Mouse (Mus musculus): ENCODE results near the gene Cap1.

Gene Cap1

DNA sequence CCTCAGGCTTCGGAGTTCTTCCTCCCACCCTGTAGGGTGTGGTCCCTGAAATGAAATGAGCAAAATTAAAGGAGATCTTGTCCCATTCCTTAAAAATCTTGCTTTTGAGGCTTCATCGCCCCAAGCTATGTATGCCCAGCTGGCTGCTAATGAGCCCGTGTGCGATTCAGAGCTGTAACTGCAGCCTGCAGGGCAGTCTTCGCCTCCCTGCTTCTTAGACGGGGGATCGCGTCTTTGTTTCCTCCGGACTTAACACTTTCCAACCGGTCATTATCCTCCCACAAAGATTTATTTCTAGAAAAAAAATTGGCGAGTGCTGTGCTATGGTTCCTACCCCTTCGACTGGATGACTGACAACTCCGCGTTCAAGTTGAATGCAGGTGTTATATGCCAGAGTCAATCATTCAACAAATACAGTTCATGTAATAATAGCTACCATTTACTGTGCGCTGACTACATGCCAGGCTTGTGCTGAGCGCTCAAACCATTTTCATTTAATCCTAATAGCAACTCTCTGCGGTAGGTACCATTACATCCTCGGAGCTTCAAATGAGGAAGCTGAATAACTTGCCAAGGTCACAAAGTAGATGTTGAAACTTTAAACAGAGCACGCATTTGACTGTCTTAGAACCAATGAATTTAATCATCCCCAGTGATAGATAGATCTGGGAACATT lies 861 bp upstream of the Cap1 start:
- DNase-seq (ENCODE audit: low read depth) = no peak

DNA sequence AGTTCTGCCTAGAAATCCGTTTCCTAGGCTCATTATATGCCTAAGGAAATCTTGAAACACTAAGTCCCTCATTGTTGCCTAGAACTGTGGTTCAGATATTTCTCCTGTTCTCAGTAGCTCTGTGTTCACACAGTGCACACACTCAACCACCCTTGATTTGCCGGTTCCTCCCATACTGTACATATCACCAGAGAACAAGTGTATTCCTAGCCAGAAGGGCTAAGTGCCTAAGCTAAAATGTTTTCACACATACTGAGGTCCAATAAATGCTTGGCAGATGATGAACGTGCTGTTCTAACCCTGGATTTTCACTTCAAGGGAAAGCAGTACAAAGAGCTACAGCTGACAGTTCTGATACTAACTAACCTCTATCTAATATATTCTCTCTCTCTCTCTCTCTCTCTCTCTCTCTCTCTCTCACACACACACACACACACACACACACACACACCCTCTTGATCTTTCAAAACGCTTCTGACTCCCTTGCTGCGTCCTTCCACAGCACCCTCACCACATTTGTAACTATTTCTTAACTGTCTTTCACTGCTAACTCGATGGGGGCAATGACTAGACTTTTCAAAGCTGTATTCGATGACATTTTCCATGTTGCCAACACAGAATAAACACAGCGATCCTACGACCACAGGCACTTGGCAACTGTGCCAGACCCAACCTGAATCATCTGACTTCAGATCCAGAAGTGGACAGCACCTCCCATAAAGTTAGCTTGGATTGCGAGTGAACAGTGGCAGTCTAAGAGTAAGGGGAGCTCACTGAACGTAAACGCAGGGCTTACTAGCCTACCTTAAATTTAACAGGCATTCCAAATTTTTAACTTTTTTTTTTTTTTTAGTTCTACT lies 1.1 kb downstream of the Cap1 start:
- DNase-seq (ENCODE audit: low read depth) = peak; percentile 74

DNA sequence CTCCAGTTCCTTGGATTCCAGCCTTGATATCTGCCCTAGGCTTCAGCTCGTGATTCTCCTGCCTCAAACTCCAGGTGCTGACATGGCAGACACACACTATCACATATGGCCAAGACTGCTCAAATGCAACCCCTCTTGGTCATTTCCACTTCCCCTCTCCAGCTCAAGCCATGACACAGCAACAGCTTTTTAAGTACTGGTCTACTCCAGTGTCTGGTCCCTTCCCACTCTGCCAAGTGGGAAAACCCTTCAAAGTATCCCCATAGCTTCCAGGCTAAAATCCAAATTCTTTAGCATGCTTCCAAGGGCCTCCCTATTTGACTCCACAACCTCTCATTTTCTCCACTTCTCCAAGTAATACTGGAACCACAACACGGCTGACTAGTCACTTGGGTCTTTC lies 1.8 kb downstream of the Cap1 start:
- no peak for DNase-seq (ENCODE audit: low read depth)

DNA sequence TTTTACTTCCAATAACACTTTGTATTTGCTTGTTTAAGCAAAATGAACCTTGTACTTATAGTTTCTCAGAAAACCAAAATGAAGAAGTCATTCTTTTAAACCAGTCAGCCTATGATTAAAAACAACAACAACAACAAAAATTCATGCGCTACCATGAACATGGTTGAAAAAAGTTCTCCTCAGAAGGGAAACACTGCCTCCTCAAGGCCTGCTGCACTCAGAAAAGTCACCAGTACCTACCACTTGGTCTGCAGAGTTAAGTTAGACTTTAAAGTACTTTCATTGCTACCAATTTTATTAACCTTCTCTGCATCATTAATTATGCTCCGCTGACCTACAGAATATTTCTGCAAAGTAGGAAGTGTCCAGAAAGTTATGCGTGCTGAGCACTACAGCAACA lies 2.6 kb downstream of the Cap1 start:
- DNase-seq (ENCODE audit: low read depth) = no peak

DNA sequence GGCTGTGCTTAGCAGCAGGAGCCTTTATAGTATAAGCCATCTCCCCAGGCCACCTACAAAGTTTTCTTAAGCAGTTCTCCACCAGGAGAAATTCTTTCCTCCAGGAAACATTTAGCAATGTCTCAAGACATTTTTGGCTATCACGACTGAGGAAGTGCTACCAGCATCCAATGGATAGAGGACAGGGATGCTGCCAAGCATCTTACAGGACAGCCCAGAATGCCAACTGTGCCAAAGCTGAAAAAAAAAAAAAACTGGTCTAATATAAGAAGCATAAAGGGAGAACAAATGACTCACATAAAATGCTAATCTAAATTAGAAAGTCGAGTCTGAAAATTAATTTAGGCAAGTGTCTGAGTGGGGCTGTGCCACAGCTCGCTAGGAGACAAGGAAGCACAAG lies 3.3 kb downstream of the Cap1 start:
- no peak for DNase-seq (ENCODE audit: low read depth)

DNA sequence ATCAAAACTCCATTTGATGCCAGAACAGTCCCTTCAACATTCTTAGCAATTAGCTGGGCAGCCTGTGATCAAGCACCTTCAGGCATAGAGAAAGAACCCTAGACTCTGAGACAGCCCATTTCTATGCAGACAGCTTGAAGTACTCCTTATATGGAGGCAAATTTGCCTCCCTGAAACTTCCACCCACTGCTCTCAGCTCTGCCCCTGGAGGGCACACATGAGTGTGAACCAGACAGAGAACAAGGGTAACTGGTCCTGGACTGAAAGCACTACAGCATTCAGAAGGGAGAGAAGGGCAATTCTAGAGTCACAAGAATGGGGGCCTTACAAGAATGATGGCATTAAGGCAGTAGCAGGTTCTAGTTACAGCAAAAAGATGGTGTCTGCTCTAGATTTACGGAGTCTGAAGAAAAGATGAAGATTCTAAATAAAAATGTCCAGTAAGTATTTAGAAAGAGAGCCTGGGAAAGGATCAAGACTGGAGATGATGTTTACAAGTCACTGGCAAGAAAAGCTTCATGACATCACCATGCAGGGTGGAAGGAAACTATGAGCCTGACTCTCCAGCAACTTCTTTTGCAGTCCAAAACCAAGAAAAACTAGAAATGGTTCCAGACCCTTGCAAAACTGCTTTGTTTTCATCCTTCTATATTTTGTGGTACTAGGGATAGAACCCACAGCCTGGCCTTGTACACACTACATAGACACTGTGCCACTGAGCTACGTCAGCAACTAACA lies 7.4 kb downstream of the Cap1 start:
- DNase-seq (ENCODE audit: low read depth) = no peak

DNA sequence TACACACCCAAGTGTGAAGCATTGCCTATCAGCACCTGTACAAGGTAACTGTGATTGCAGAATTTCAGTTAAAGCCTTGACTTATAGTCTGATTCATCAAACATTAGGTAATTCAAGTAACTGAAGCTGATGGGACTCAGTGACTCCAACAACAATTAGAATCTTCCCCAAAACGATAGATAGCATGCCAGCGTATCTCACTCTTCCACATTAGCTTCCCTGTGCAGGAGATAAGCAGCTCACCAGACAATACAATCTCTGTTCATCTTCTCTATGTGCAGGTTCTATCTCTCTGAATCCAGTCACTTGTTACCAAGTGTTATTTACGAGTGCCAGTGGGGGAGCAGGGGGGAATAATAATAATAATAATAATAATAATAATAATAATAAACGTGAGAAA lies 12.3 kb downstream of the Cap1 start:
- no peak for DNase-seq (ENCODE audit: low read depth)

DNA sequence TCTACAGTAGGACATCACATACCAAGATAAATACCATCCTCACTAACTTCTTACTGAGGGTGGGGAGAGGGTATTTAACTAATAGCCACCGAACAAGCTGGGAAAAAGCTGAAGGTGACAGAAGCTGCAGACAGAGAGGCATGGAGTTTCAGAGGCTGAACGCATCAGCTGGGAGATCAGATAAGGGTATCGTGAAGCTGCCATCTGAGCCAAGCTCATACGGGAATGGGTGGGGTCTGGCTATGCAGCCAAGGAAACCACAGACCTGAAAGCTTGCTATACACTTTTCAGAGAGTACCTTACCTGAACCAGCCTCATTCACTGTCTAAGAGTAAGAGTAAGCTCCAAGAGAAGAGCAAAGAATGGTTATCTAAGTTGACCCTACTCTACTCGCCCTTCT lies 12.9 kb downstream of the Cap1 start:
- DNase-seq (ENCODE audit: low read depth) = no peak

DNA sequence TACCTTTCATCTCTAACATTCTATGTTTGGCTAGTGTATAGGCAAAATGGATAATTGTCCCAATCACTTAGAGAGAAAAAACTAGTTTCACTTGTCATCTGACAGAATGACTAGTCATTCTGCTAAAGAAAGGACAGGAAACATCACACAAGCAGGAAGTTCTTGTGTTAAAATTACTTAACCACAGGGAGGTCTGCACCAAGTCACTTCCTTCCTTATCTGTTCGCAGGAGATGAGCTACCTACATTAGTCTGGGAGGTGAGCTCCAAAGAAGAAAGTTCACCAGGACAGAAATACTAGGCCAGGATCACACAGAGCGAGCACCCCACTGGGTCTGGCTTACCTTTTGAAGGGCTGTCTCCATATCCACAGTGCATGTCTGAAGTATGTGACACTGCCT lies 13.9 kb downstream of the Cap1 start:
- no peak for DNase-seq (ENCODE audit: low read depth)

DNA sequence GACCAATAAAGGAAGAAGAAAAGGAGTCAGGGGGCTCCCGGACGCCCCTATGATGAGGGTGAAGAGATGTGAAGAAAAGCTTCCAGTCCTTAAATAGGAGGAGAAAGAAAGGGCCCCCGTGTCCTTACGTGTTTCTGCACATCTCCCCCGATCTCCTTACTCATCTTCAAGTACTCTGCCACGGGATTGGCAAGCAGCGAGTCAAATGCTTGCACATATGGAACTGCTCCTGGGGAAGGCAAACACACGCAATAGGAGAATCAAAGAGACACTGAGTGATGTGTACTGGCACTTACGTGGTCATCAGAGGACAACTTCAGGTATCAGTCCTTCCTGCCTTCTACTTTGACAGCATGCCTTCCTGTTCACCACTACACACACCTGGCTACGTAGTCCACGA lies 14.6 kb downstream of the Cap1 start:
- no peak for DNase-seq (ENCODE audit: low read depth)

DNA sequence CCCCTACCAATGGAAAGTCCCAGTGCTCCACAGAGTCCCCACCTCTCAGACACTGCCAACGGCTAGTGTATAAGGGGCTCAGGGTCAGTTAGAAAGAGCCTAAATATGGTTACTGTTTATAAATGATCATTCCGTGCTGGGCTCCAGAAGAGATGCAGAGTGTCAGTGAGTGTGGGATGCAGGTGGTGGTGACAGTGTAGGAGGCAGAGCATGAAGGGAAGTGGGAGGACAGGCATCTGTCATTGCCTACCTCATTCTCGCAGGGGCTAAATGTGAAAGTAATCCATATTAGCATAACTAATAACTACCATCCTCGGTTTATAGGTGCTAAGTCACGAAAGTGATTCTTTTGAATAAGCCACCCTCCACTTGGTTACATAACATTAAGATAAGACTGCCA lies 15.1 kb downstream of the Cap1 start:
- no peak for DNase-seq (ENCODE audit: low read depth)

DNA sequence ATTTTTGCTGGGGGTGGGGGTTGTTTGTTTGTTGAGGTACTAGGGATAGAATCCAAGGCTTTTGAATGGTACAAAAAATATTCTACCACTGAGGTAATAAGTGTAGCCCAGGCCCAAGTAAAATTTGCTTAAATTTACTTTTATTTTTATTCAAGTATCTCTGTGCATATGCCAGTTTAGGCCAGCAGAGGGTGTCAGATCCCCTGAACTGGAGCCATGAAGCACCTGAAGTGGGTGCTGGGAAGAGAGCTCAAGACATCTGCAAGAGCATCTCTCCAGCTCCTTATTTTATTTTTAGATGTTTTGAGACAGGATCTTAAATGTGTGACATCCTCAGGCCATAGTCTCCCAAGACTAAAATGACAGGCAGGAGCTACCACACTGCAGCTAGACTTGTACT lies 15.8 kb downstream of the Cap1 start:
- DNase-seq (ENCODE audit: low read depth) = no peak

DNA sequence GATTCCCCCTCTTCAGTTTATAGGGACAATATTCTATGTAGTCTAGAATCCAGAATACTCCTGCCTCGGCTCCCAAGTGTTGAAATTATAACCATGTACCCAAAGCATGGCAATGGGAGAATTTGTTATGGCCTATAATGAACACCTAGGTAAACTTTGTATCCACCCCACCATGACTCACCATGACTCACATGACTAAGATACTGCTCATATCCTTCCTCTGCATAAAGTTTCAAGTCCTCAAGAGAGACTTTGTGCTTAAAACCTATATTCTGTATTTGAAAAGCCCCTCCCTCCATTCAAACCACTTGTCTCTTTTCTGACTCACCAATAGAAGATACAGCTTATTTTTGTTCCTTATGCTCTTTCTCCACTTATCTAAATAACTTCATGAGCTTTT lies 17.8 kb downstream of the Cap1 start:
- no peak for DNase-seq (ENCODE audit: low read depth)

DNA sequence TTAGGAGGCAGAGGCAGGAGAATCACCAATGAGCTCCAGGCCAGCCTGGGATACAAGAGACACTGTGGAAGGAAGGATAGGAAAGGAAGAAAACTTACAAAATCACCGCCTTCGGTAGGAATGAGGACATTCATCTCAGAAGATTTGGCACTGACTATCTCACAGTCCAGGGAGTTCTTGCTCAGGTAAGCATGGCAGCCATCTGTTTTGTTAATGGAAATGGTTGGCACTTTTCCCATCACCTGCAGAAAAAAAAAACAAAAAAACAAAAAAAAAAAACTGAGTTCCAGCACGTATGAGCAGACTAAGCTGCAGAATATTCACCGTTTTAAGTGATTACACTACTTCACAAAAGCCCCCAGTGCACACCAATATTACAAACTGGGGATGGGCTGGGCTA lies 24.0 kb downstream of the Cap1 start:
- no peak for DNase-seq (ENCODE audit: low read depth)

DNA sequence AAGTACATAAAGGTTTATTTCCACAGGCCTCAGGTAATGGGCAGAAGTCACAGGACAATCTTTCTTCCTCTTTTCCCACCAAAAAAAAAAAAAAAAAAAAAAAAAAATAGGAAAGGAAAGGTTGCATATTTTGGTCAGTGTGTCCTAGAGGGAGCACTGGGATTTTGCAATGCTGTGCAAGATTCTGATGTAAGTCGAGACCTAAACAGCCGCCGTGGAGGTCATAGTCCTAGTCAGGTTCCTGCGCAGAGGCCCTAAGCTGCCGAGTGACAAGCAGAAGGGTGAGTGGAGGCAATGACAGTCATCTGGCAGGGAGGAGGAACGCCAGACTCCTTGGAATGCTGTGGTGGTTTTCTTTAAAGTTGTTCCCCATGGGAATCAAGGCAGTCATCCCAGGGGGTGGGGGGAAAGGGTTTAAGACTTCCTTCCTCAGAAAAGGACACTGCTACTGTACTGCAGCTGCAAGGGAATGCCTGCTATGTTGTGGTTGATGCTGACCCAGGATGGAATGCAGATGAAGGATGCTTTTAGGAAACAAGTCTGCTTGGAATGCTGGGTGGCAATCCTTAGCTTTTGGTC lies 26.7 kb downstream of the Cap1 start:
- DNase-seq (ENCODE audit: low read depth) = no peak

DNA sequence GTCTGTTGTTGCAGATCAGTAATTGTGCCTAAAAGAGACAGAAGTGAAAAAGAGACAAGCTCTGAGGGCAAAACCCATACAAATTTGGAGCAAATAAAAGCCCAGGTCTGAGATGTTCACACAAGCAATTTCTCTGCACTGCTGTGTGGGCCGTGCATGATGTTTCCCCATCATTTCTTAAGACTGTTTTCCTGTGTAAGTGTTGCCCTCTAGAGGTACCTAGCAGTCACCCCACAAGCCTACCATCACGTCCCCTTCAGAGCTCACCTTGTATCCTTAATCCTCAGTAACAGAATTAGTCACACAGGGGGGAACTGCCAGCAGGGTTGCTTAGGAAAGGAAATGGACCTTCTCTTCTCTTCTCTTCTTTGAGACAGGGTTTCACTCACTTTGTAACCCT lies 27.9 kb downstream of the Cap1 start:
- DNase-seq (ENCODE audit: low read depth) = no peak

DNA sequence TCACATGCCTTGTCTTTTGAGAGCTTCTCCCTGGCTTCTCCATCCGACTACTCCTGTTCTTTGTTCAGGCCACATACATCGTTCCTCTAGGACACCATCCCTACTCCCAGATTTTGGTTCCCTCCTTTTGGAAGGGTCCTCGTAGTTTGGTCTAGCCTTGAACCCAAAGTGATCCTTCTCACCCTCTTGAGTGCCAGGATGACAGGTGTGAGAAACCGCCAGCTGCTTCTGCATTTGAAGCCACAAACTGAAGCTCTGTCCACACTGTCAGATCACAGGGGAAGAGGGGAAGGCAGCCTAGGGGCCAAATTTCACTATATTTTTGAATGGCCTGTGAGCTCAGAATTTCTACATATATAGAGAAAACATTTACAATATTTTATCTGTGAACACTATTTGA lies 31.1 kb downstream of the Cap1 start:
- DNase-seq (ENCODE audit: low read depth) = no peak

DNA sequence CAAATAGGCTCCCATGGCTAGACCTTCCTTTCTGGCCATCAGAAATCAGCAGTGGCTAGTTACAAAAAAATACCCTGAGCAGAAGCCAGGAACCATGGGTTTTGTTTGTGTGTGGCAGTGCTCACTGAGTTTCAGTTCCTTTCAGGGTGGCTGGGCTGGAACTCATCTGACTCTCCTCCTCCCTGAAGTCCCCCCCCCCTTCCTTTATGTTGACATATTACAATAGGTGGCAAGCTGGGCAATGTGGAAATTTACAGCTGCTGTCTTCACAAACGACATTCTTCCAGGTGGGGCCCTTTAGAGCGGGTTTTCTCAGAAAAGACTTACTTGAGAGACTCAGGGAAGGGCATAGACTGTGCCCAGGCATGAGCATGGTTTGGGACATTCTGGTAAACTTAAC lies 32.2 kb downstream of the Cap1 start:
- no peak for DNase-seq (ENCODE audit: low read depth)

DNA sequence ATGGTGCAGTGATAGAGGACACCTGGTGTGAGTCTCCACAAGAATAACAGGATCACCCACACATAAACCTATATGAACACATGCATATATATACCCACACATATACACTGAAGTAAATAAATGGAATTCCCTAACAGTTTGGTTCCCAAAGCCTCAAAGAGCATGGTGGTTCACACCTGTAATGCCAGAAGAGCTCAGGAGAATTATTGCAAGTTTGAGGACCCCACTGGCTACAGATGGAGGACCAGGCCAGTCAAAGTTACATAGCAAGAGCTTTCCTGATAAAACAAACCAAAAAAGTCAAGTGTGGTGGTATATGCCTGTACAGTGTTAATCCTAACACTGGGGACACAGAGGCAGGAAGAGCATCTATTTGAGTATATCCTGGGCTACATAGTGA lies 34.3 kb downstream of the Cap1 start:
- DNase-seq (ENCODE audit: low read depth) = no peak

DNA sequence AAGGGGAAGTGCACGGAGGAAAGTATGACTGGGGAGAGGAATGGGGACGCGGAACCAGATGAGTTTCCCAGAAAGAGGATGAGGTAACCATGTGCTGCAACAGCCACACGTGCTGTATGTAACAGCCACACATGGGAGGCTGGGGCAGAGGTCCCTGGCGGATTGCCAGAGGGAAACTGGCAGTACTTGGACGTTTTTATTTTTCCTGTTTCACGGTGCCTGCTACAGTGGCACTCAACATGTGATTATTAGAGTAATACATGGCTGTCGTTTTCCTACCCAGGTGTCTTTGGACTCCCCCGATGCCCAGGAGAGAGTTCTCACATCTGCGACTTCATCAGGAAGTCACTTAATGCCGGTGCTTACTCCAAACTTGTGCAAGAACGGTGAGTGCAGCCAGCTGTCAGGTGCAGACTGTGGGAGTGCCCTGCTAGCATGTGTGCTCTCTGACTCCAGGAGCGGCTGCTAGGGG lies 37.7 kb downstream of the Cap1 start:
- DNase-seq (ENCODE audit: low read depth) = no peak

DNA sequence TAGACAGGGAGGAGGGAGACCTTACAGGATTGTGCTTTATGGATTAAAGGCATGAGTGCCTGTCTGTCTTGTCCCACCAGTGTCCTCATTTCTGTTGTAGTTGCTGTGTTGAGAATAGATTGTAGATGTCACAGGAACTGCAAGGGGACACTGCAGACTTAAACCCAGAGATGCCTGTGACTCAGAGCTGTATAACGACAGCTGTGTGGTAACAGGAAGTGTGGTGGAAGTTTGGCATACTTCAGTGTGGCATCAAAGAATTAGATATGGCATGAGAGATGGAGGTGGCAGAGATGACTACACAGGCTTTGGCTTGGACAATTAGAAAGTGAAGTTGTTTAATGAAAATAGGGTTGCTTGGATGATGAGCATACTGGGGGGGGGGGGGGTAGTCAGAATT lies 47.4 kb downstream of the Cap1 start:
- DNase-seq (ENCODE audit: low read depth) = no peak

DNA sequence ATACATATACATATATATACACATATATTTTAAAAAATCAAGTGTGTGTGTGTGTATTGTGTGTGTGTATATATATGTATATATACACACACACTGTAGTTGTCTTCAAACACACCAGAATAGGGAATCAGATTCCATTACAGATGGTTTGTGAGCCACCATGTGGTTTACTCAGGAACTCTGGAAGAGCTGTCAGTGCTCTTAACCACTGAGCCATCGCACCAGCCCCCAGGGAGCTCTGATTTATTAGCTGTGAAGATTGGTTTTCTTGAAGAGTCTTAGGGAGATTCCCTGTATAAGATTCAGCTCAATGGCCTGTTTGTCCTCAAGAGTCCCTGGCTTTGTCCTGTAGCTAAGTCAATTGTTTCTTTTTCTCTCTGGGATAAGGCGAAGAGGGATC lies 47.9 kb downstream of the Cap1 start:
- no peak for DNase-seq (ENCODE audit: low read depth)
